Mouse (Mus musculus) CH12.LX (cell line): ENCODE results near the gene Sptb.

ENCODE experiments used
- CTCF ChIP-seq, 2 experiments: IDR thresholded peaks in 1 of 2; conservative IDR thresholded peaks in 1 of 2; 2 replicates each; pipeline ENCODE4 v1.5.1; 2011 to 2012; ENCODE audit warnings: low read depth in 2 of 2, low read length in 2 of 2, improper control_type of control experiment in 1 of 2, inconsistent platforms in 1 of 2, mild to moderate bottlenecking in 1 of 2, moderate library complexity in 1 of 2
- EP300 ChIP-seq: IDR thresholded peaks from 2 replicates; pipeline ENCODE4 v1.6.1; 2011; ENCODE audit warnings: low read length, improper control_type of control experiment
- ZNF384 ChIP-seq: IDR thresholded peaks from 2 replicates; pipeline ENCODE4 v1.6.1; 2012; ENCODE audit warnings: low read depth, low read length, improper control_type of control experiment, inconsistent platforms

GRCm38 (mm10) chr12:76552958-76553357, 157.4 kb downstream of the Sptb start:
- TF ChIP-seq ZNF384: no peak
- TF ChIP-seq EP300: no peak
- TF ChIP-seq CTCF (conservative IDR thresholded peaks at IDR 0.05 in 1 of 2, IDR thresholded peaks at IDR 0.05 in 1 of 2; ENCODE audit: low read depth in 2 of 2, low read length in 2 of 2): no peak
